Mouse (Mus musculus): Measurements from ENCODE around the gene Cryge.

Cryge gene

DNA sequence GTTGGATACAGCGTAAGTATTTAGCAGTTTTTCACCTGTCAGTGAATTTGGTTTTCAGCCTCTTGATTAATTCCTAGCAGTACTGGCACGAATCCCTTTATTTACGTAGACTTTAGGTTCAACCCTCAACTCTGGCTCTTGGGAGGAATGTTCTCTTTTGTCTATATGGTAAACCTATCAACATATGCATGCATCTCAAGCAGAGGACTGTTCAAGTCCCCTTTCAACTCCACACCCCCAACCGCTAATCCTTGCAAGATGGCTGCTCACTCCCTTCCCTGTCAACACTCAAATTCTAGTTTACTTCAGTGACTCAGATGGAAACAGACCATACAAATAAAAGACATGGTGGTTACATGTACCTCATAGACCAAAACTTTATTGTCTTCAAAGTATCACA, 38.2 kb downstream of the Cryge start:
- no peak for DNase-seq (ENCODE audit: low read depth)

DNA sequence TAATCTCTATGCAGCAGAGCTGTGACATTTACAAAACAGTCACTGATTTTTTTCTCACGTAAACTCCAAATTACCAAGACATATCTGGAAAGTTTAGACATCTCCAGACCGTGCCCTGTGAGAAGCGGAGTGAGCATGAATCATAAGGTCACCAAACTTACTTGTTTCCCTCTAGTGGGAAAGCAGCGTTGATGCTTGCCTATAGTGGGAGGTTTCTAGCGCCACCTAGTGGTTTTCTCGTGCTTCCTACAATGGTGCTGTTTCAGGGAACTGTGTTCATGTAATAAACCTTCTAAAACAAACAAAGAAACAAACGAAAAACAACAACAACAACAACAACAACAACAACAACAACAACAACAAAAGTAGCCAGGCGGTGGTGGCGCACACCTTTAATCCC, 40.8 kb downstream of the Cryge start:
- DNase-seq (ENCODE audit: low read depth), result peak; percentile 56

DNA sequence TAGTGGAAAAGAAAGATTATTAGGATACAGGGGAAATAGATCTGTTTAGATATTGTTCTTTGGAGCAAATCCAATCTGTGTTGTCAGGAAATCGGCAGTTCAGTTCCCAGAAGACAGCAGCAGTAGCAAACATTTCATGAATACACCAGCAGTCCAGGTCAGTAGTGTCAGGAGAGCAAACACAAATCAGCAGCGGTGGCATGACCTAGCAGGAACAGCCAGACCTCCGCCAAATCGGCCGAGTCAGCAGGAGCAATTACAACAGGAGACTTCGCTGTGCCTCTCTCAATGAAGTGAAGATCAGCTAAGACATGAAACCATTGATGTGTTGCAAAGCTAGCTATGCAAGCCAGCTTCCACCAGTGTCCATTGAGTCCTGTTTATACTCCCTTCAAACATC, 45.4 kb downstream of the Cryge start:
- DNase-seq (ENCODE audit: low read depth), result no peak

DNA sequence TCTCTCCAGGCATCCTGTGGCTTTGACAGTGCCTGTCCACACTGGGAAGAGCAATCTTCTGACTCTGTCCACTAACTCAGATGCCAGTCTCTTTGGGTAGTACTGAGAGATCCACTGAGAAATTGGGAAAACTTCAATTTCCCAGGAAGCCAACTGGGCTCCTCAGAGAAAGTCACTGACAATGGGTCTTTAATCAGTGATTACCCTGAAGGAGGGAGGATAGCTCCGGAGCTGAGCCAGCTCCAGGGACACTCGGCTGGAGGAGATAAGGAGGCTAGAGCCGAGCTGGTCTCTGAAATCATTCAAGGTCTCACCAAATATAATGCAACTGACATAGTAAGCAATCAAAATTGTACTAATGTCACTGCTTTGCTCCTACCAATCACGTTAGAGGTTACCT, 46.4 kb downstream of the Cryge start:
- DNase-seq (ENCODE audit: low read depth), result no peak
